Mouse (Mus musculus) forebrain, embryonic 11.5 days (tissue): ENCODE data around the gene Coasy. TPM values are rescaled to one million over a fixed set of nuclear protein-coding genes. Genes with fewer than 3 reads are reported as not detected.

Experiments used
- ATAC-seq: fragments of 200-750 bp; cut with Nextera tagmentation; replicated peaks from 2 replicates; pipeline ENCODE4 v1.8.0; 2017; ENCODE audit warnings: moderate TSS enrichment; ENCODE audit not compliant: low FRiP score
- DNase-seq: peaks from one replicate; pipeline ENCODE4 v3.0.0-alpha.2; 2017; ENCODE audit warnings: low spot score
- H3K27ac ChIP-seq: fragments of 300-500 bp; sonication (generic); 2 replicates; pipeline ENCODE4 v1.5.1; 2014; ENCODE audit warnings: low read depth, low read length
- H3K27me3 ChIP-seq: fragments of 300-500 bp; sonication (generic); 2 replicates; pipeline ENCODE4 v1.6.1; 2014; ENCODE audit warnings: mild to moderate bottlenecking, low read length, mixed read lengths; ENCODE audit not compliant: control insufficient read depth, insufficient read depth
- H3K36me3 ChIP-seq: fragments of 300-500 bp; sonication (generic); 2 replicates; pipeline ENCODE4 v1.6.1; 2014; ENCODE audit warnings: mild to moderate bottlenecking, low read length, moderate library complexity, mixed read lengths; ENCODE audit not compliant: control insufficient read depth, insufficient read depth
- H3K4me1 ChIP-seq: fragments of 300-500 bp; sonication (generic); replicated peaks from 2 replicates; pipeline ENCODE4 v1.6.1; 2014; ENCODE audit warnings: low read length, mixed read lengths; ENCODE audit not compliant: control insufficient read depth, insufficient read depth
- H3K4me2 ChIP-seq: fragments of 300-500 bp; sonication (generic); 2 replicates; pipeline ENCODE4 v1.6.1; 2014; ENCODE audit warnings: low read depth, mild to moderate bottlenecking, low read length, moderate library complexity, mixed read lengths; ENCODE audit not compliant: severe bottlenecking
- H3K4me3 ChIP-seq: fragments of 300-500 bp; sonication (generic); 2 replicates; pipeline ENCODE4 v1.5.1; 2014; ENCODE audit warnings: low read depth, low read length
- H3K9ac ChIP-seq: fragments of 300-500 bp; sonication (generic); 2 replicates; pipeline ENCODE4 v1.6.1; 2014; ENCODE audit warnings: low read length
- H3K9me3 ChIP-seq: fragments of 300-500 bp; sonication (generic); 2 replicates; pipeline ENCODE4 v1.6.1; 2016; ENCODE audit warnings: low read length, mixed read lengths; ENCODE audit not compliant: control insufficient read depth
- WGBS: fragments of 180-500 bp; shearing (Covaris S2); extraction: QIAGEN DNeasy Blood & Tissue Kit; methylation state at CpG from one replicate; pipeline ENCODE4 v1.1.7; 2014; 5-methylcytosine and 5-hydroxymethylcytosine counted together
- polyA plus RNA-seq: library from polyadenylated mRNA; unstranded; fragments of >200 nt; fragmentation: Nextera tagmentation; extraction: Ambion mirVana; gene quantifications from 2 replicates; pipeline ENCODE4 v1.2.1, GENCODE M21; 2014

The Coasy gene
- polyA plus RNA-seq, 1 experiment from 2014 or later = 51.5 TPM

- Histone ChIP-seq H3K36me3 (peaks cover 15% of the 10 kb centered on the region), H3K9me3 (no peaks in the 10 kb centered on the region), H3K9ac (no peak overlapping the region), H3K4me2 (no peak overlapping the region), H3K27me3 (no peaks in the 10 kb centered on the region), H3K4me1 (peaks cover 16% of the 10 kb centered on the region), H3K27ac (no peak overlapping the region), H3K4me3 (no peak overlapping the region)
- WGBS = 78% methylated on average over 1 of the region's 1 CpGs
- DNase-seq = no peak
- no peak for ATAC-seq
These were observed 7.6 kb downstream of the Coasy start for GRCm38 (mm10) chr11:101089931-101090330.

- no peak; the same call in 1 of the 2 replicates for ATAC-seq
- Histone ChIP-seq H3K36me3 (peaks cover 17% of the 10 kb centered on the region), H3K9ac (peak overlapping the region; percentile 89), H3K4me2 (peak overlapping the region; percentile 89), H3K4me1 (no peaks in the 10 kb centered on the region), H3K27ac (peak overlapping the region; percentile 80; the same call in 1 of the 2 replicates), H3K27me3 (no peaks in the 10 kb centered on the region), H3K4me3 (peak overlapping the region; percentile 70), H3K9me3 (no peaks in the 10 kb centered on the region)
- DNase-seq = no peak
- WGBS = 1% methylated on average over 18 of the region's 18 CpGs
These were observed 12.6 kb downstream of the Coasy start for GRCm38 (mm10) chr11:101094930-101095313.

- peak within 1 kb of the TSS; percentile 89 for H3K9ac ChIP-seq
- H3K27ac ChIP-seq = peak within 1 kb of the TSS; percentile 80
- H3K9me3 ChIP-seq = no peaks in the 10 kb centered on the region
- ATAC-seq = peak; percentile 96
- H3K4me1 ChIP-seq = no peaks in the 10 kb centered on the region
- no peaks in the 10 kb centered on the region for H3K27me3 ChIP-seq
- H3K4me3 ChIP-seq = peak within 1 kb of the TSS; percentile 70
- 1% methylated on average over 43 of the region's 43 CpGs for WGBS
- peak; percentile 95 for DNase-seq
- H3K36me3 ChIP-seq = peaks cover 17% of the 10 kb centered on the region
- peak within 1 kb of the TSS; percentile 89 for H3K4me2 ChIP-seq
These were observed 13.1 kb downstream of the Coasy start, which contains the start of gene Psmc3ip for GRCm38 (mm10) chr11:101095314-101096024. Psmc3ip (minus strand) TSS chr11:101095436.

- 94% methylated on average over 8 of the region's 8 CpGs for WGBS
- Histone ChIP-seq H3K4me2 (no peak overlapping the region), H3K4me1 (no peaks in the 10 kb centered on the region), H3K27me3 (no peaks in the 10 kb centered on the region), H3K4me3 (no peak overlapping the region), H3K9me3 (no peaks in the 10 kb centered on the region), H3K36me3 (peaks cover 5% of the 10 kb centered on the region), H3K27ac (no peak overlapping the region), H3K9ac (no peak overlapping the region)
- ATAC-seq = no peak
- DNase-seq = no peak
These were observed 15.9 kb downstream of the Coasy start for GRCm38 (mm10) chr11:101098231-101098630.

GRCm38 (mm10) chr11:101103011-101103410 lies 20.6 kb downstream of the Coasy start:
- DNase-seq (no peak), ATAC-seq (no peak)
- peaks cover 3% of the 10 kb centered on the region for H3K36me3 ChIP-seq

GRCm38 (mm10) chr11:101109351-101109750 lies 27.0 kb downstream of the Coasy start:
- H3K36me3 ChIP-seq = no peaks in the 10 kb centered on the region
- no peak for DNase-seq
- no peaks in the 10 kb centered on the region for H3K9me3 ChIP-seq
- H3K4me3 ChIP-seq = no peak overlapping the region
- no peak overlapping the region for H3K27ac ChIP-seq
- H3K9ac ChIP-seq = no peak overlapping the region
- H3K4me1 ChIP-seq = no peaks in the 10 kb centered on the region
- no peaks in the 10 kb centered on the region for H3K27me3 ChIP-seq
- ATAC-seq = no peak
- no peak overlapping the region for H3K4me2 ChIP-seq
- 84% methylated on average over 4 of the region's 4 CpGs for WGBS

More at GRCm38 (mm10) chr11:101103011-101103410, 20.6 kb downstream of the Coasy start:
- H3K27ac ChIP-seq = no peak overlapping the region
- H3K9me3 ChIP-seq = no peaks in the 10 kb centered on the region
- no peak overlapping the region for H3K4me3 ChIP-seq
- H3K4me2 ChIP-seq = no peak overlapping the region
- H3K9ac ChIP-seq = no peak overlapping the region
- H3K27me3 ChIP-seq = no peaks in the 10 kb centered on the region
- WGBS = 93% methylated on average over 5 of the region's 5 CpGs
- no peaks in the 10 kb centered on the region for H3K4me1 ChIP-seq

- H3K27ac ChIP-seq = no peak overlapping the region
- H3K9ac ChIP-seq = no peak overlapping the region
- H3K36me3 ChIP-seq = no peaks in the 10 kb centered on the region
- 76% methylated on average over 5 of the region's 5 CpGs for WGBS
- ATAC-seq (no peak), DNase-seq (no peak)
- no peaks in the 10 kb centered on the region for H3K27me3 ChIP-seq
- no peaks in the 10 kb centered on the region for H3K9me3 ChIP-seq
- H3K4me2 ChIP-seq = no peak overlapping the region
- H3K4me1 ChIP-seq = peaks cover 2% of the 10 kb centered on the region; the same call in 1 of the 2 replicates
- no peak overlapping the region for H3K4me3 ChIP-seq
These were observed 28.3 kb downstream of the Coasy start for GRCm38 (mm10) chr11:101110708-101111107.

- peaks cover 6% of the 10 kb centered on the region; the same call in 1 of the 2 replicates for H3K4me1 ChIP-seq
- H3K4me2 ChIP-seq = no peak overlapping the region
- no peaks in the 10 kb centered on the region for H3K27me3 ChIP-seq
- no peak overlapping the region for H3K4me3 ChIP-seq
- H3K9me3 ChIP-seq = no peaks in the 10 kb centered on the region
- whole genome bisulfite sequencing = 90% methylated on average over 4 of the region's 4 CpGs
- no peak overlapping the region for H3K27ac ChIP-seq
- H3K36me3 ChIP-seq = no peaks in the 10 kb centered on the region
- DNase-seq (no peak), ATAC-seq (no peak)
- H3K9ac ChIP-seq = no peak overlapping the region
These were observed 28.8 kb downstream of the Coasy start for GRCm38 (mm10) chr11:101111178-101111577.

- Histone ChIP-seq H3K4me3 (no peak overlapping the region), H3K4me2 (no peak overlapping the region), H3K27ac (no peak overlapping the region), H3K27me3 (no peaks in the 10 kb centered on the region), H3K9ac (no peak overlapping the region), H3K36me3 (no peaks in the 10 kb centered on the region), H3K4me1 (peaks cover 6% of the 10 kb centered on the region; the same call in 1 of the 2 replicates), H3K9me3 (no peaks in the 10 kb centered on the region)
- WGBS = 90% methylated on average over 3 of the region's 3 CpGs
- no peak for ATAC-seq
- DNase-seq = no peak
These were observed 29.8 kb downstream of the Coasy start for GRCm38 (mm10) chr11:101112186-101112585.
